Mouse (Mus musculus) midbrain, embryonic 10.5 days (tissue): ENCODE results near the gene Med16. TPM values are rescaled to one million over a fixed set of nuclear protein-coding genes. Genes with fewer than 3 reads are reported as not detected.

Experiments used
- DNase-seq: peaks from one replicate; pipeline ENCODE4 v3.0.0-alpha.2; 2017; ENCODE audit warnings: low spot score
- H3K27ac ChIP-seq: fragments of 300-500 bp; sonication (generic); replicated peaks from 2 replicates; pipeline ENCODE4 v1.5.1; 2016; ENCODE audit warnings: mild to moderate bottlenecking
- H3K27me3 ChIP-seq: fragments of 300-500 bp; sonication (generic); 2 replicates; pipeline ENCODE4 v1.6.1; 2016; ENCODE audit warnings: low read depth, mild to moderate bottlenecking; ENCODE audit not compliant: poor library complexity, severe bottlenecking
- H3K36me3 ChIP-seq: fragments of 300-500 bp; sonication (generic); 2 replicates; pipeline ENCODE4 v1.6.1; 2016; ENCODE audit warnings: mild to moderate bottlenecking, moderate library complexity
- H3K4me1 ChIP-seq: fragments of 300-500 bp; sonication (generic); 2 replicates; pipeline ENCODE4 v1.6.1; 2016
- H3K4me3 ChIP-seq: fragments of 300-500 bp; sonication (generic); 2 replicates; pipeline ENCODE4 v1.5.1; 2016; ENCODE audit warnings: mild to moderate bottlenecking, moderate library complexity
- H3K9me3 ChIP-seq: fragments of 300-500 bp; sonication (generic); replicated peaks from 2 replicates; pipeline ENCODE4 v1.6.1; 2016; ENCODE audit warnings: mild to moderate bottlenecking
- WGBS: fragments of 180-500 bp; shearing (Covaris S2); methylation state at CpG from one replicate; pipeline ENCODE4 v1.1.7; 2016; 5-methylcytosine and 5-hydroxymethylcytosine counted together
- polyA plus RNA-seq: library from polyadenylated mRNA; unstranded; fragments of >200 nt; fragmentation: Nextera tagmentation; extraction: Ambion mirVana; gene quantifications from 2 replicates; pipeline ENCODE4 v1.2.1, GENCODE M21; 2016

Med16 gene
- polyA plus RNA-seq, 1 experiment from 2014 or later, result 69.8 TPM

DNA sequence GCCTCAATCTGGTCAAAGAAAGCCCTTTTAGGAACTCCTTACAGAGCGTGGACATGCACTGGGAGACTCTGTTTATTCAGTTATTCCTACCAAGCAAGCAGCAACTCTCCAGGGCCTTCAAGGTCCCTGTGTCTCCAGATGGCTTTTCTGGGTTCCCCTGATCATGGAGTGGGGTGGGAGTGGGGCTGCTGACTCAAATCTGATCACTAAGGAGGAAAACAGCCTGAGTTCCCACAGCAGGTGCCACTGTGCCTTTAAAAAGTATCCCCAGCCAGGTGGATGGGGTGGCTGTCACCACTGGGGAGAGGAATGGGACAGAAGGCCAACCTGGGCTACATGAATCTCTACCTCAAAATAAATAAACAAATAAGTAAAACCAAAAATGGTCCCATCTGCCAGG is 34.3 kb upstream of the Med16 start:
- H3K27me3 ChIP-seq, result no peaks in the 10 kb centered on the region
- no peak overlapping the region for H3K27ac ChIP-seq
- peaks cover 67% of the 10 kb centered on the region for H3K4me1 ChIP-seq
- 80% methylated on average over 1 of the region's 1 CpGs for WGBS
- no peak for DNase-seq
- H3K4me3 ChIP-seq, result no peak overlapping the region
- peaks cover 35% of the 10 kb centered on the region for H3K36me3 ChIP-seq
- no peaks in the 10 kb centered on the region for H3K9me3 ChIP-seq

DNA sequence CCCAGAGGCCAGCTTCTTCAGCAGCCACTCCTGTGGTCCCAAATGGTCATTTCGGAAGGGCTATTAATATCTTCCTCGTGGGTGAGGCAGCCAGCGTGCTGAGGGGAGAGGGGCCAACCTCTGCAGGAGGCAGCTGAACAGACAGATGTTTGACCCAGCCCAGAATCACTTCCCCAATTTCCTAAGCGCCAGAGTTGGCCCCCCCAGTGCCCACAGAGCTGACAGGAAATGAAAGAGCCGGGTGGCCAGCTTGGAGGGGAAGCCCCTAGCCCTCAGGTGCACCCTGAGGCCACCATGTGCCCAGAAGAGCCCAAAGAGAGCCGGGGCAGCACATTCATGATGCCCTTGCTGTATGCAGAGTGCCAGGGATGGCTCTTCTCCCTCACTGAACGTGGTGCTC is 32.0 kb upstream of the Med16 start:
- Histone ChIP-seq H3K4me3 (no peak overlapping the region), H3K27me3 (peaks cover 8% of the 10 kb centered on the region; the same call in 1 of the 2 replicates), H3K4me1 (peaks cover 61% of the 10 kb centered on the region), H3K27ac (no peak overlapping the region), H3K9me3 (no peaks in the 10 kb centered on the region), H3K36me3 (peaks cover 48% of the 10 kb centered on the region)
- DNase-seq, result no peak
- WGBS, result 77% methylated on average over 7 of the region's 7 CpGs

DNA sequence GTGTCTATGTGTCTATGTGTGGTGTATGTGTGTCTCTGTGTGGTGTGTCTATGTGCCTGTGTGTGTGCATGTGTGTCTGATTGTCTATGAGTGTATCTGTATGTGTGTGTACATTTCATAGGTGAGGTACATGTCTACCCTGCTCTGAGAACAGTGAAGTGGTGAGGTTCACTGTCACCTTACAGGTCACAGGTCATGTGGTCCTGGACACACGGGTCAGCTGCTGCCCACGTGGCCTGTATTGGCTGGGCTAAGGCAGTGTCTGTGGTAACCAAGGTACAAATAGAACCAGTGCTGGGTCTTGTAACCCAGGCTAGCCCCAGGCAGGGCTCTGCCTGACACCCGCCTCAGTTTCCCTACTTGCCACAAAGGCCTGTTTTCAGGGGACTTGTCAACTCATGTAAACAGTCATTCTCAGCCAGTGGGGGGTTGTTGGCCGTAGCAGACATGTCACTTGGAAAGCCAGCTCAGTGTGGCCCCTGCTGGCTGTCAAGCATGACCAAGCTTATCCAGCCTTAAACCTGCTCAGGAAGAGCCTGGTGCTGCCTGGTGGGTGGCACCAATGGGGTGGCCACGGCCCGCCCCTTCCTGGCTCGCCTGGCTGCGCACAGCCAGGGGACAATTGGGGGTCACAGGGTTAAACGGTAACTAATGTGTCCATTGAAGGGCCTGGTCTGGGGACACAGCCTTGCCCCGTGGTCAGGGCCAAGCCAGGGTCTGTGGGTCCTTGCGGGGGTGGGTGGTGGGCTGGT is 29.2 kb upstream of the Med16 start:
- Histone ChIP-seq H3K4me3 (no peak overlapping the region), H3K4me1 (peaks cover 54% of the 10 kb centered on the region), H3K36me3 (peaks cover 76% of the 10 kb centered on the region), H3K27me3 (peaks cover 20% of the 10 kb centered on the region), H3K9me3 (no peaks in the 10 kb centered on the region), H3K27ac (no peak overlapping the region)
- DNase-seq, result no peak
- WGBS, result 42% methylated on average over 11 of the region's 11 CpGs

DNA sequence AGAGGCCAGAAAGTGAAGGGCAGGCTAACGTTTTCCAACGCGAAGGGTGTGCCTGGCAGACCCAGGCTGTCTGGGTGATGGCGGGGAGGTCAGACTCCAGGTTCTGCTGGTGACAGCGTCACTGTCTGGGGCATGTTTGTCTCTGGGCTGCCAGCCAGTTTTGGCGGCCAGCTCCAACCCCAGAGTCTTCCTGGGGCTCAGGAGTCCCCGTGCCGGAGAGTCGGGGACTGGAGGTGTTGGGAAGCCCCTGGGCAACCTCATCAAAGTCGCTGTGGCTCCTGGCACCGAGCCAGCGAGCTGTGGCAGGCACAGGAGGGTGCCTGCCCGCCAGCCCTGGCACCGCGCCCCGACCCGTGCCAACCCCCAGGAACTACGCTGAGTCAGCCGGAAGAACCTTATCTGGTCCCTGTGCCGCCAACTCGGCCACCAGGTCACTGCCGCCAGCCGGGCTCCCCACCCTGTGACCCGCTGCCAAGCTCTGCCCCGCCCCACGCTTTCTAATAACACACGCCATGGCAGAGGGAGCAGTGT is 28.3 kb upstream of the Med16 start:
- no peak overlapping the region for H3K27ac ChIP-seq
- H3K4me3 ChIP-seq, result no peak overlapping the region
- no peaks in the 10 kb centered on the region for H3K9me3 ChIP-seq
- H3K36me3 ChIP-seq, result peaks cover 81% of the 10 kb centered on the region
- peaks cover 20% of the 10 kb centered on the region for H3K27me3 ChIP-seq
- WGBS, result 88% methylated on average over 27 of the region's 27 CpGs
- H3K4me1 ChIP-seq, result peaks cover 64% of the 10 kb centered on the region
- DNase-seq, result no peak

DNA sequence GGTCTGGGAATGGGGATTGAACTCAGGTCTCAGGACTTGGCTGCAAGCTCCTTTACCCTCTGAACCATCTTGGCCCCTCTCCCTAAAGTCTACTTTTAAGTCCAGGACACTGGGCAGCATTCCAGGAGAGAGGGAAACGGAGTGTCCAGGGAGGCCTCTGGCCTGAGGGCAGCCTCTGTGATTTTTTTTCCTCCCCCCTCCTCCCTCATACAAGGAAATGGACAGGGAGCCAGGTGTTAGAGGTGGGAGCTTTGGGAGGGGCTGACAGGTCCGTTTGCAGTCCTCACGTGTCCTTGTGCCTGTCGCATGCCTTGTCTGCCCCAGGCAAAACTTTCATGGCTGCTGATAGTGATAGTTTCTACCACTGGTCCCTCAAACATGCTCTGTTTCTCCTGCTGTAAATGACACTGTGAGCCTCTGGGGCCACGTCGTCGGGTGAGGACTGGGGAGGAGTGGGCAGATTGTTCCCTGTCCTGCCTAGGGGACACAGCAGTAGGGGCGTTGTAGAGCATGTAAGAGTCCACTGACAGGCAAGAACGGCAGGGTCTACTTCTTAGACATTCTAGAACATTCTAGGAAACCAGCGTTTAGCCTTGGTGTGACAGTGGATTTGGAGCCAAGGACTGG is 27.7 kb upstream of the Med16 start:
- H3K9me3 ChIP-seq, result no peaks in the 10 kb centered on the region
- no peak overlapping the region for H3K4me3 ChIP-seq
- DNase-seq, result no peak
- peaks cover 69% of the 10 kb centered on the region for H3K4me1 ChIP-seq
- peaks cover 20% of the 10 kb centered on the region for H3K27me3 ChIP-seq
- peaks cover 81% of the 10 kb centered on the region for H3K36me3 ChIP-seq
- no peak overlapping the region for H3K27ac ChIP-seq
- 83% methylated on average over 10 of the region's 10 CpGs for WGBS

DNA sequence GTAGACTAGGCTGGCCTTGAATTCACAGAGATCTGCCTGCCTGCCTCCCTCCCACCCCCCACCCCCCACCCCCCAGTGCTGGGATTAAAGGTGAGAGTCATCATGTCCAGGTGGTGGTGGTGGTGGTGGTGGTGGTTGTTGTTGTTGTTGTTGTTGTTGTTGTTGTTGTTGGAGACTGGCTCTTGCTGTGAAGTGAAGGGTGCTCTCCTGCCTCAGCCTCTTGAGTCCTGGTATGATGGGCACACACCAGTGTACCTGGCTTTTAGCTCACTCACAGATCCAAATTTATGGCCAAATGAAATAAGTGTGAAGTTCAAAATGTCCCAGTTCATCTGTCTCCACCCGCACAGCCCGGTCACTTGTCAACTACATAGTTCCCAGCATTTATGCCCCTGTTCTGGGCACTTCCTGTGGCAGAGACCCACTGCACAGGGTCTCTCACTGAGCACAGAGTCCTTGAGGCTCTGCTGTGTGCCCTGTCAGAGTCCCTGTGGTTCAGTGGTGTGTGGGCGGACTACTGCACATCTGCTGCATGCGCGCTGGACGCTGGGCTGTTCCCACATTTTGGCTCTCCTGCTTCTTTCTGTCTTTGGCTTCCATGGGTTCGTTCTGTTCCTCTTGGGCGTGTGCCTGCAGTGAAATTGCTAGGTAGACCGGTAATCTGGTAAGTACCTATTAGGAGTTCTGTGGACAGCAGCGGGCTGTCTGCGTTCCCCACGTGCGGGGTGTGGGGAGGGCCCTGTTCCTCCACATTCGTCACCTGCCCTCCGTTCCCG is 26.3 kb upstream of the Med16 start:
- 92% methylated on average over 16 of the region's 16 CpGs for WGBS
- Histone ChIP-seq H3K27me3 (peaks cover 20% of the 10 kb centered on the region), H3K27ac (peak overlapping the region; percentile 71; the same call in 1 of the 2 replicates), H3K36me3 (peaks cover 86% of the 10 kb centered on the region), H3K4me1 (peaks cover 78% of the 10 kb centered on the region), H3K4me3 (0 out of 2 replicates have a peak overlapping the region, but pooled peaks have one; percentile 18), H3K9me3 (no peaks in the 10 kb centered on the region)
- no peak for DNase-seq

DNA sequence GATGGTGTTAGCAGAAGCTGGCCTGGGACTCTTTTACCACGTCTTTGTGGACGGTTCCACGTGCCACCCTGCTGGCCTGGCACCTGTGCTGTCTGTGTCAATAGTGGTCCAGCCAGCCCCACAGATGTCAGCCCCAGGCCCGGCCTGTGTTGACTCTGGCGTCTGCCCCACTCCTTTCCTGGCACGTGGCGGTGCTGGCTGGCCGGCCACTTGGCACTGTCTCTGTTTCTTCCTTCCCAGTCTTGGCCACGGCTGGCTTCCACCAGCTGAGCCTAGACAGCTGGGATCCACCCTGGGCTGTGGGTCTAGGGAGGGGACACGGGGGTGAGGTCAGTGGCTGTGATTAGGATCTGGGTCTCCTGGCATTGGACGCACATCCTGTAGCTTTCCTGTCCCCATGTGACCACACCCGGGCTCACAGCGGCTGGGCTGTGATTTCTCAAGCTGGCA is 25.6 kb upstream of the Med16 start:
- H3K27me3 ChIP-seq, result peaks cover 20% of the 10 kb centered on the region
- H3K4me1 ChIP-seq, result peaks cover 83% of the 10 kb centered on the region

DNA sequence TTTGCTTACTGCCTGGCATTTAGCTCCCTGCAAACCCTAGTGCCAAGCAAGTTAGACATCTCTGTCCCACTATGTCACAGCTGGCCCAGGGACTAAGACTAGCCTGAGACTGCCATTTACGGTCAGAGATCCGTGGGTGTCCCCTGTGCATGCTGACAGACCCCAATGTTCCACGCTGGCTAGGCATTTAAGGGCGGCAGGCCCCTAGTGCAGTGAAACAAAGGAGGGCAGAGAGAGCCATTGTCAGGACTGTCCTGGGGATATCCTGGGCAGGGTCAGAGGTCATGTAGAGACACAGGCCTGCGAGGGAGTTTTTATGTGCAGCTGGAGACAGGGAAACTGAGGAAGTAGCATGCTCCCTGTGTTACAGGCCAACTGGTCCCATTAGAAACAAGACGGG is 25.1 kb upstream of the Med16 start:
- peak overlapping the region; percentile 71 for H3K27ac ChIP-seq
- 39% methylated on average over 6 of the region's 6 CpGs for WGBS
- H3K4me3 ChIP-seq, result peak overlapping the region; percentile 25; the same call in 1 of the 2 replicates
- no peak for DNase-seq
- peaks cover 20% of the 10 kb centered on the region for H3K27me3 ChIP-seq
- peaks cover 83% of the 10 kb centered on the region for H3K4me1 ChIP-seq
- no peaks in the 10 kb centered on the region for H3K9me3 ChIP-seq
- H3K36me3 ChIP-seq, result peaks cover 84% of the 10 kb centered on the region

More for the DNA sequence above, 25.6 kb upstream of the Med16 start:
- Histone ChIP-seq H3K27ac (peak overlapping the region; percentile 71), H3K9me3 (no peaks in the 10 kb centered on the region), H3K36me3 (peaks cover 86% of the 10 kb centered on the region), H3K4me3 (0 out of 2 replicates have a peak overlapping the region, but pooled peaks have one; percentile 18)
- DNase-seq, result no peak
- WGBS, result 73% methylated on average over 13 of the region's 13 CpGs

DNA sequence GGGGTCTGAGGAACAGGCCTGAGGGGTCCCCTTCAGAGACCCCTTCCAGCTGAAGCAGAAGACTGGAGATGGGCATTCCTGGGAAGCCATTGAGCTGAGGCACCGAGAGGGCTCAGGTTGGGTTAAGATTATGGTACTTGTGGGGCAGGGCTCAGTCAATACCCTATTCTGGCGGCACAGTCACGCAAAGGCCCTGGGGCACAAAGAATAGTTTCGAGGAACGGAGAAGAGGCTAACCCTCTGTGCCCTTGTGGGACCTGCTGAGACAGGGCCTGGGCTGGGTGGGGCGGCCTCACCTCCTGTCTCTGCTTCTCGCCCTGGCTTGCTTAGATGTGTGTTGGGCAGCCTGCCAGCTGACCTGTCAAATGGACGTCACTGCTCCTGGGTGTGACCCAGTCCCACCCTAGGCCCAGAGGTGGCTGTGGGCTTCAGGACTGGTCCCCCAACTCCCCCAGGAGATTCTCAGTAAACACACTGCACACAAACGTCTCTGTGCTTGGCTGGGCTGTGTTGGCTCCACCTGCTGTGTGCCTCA is 24.5 kb upstream of the Med16 start:
- Histone ChIP-seq H3K27ac (peak overlapping the region; percentile 71), H3K27me3 (peaks cover 20% of the 10 kb centered on the region), H3K4me3 (peak overlapping the region; percentile 25), H3K4me1 (peaks cover 83% of the 10 kb centered on the region), H3K36me3 (peaks cover 78% of the 10 kb centered on the region), H3K9me3 (no peaks in the 10 kb centered on the region)
- DNase-seq, result no peak
- 68% methylated on average over 9 of the region's 9 CpGs for WGBS

DNA sequence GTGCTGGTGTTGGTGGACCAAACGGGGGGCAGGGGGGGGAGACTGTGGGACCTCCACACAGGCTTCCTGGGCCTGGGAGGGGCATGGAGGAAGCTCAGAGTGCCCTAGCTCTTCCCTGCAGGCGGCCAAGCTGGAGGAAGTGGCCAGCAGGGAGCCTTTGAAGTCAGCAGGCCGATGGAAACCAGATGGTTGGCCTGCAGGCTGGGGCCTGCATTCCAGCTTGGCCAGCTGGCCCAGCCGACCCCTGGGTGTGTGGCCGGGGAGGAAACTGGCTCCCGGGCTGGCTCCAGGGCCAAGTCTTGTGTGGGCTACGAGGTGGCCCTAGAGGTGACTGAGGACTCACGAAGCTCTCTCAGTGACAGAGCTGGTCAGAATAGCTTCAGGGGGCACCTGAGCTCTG is 24.0 kb upstream of the Med16 start:
- Histone ChIP-seq H3K27ac (peak overlapping the region; percentile 71), H3K4me1 (peaks cover 83% of the 10 kb centered on the region), H3K36me3 (peaks cover 74% of the 10 kb centered on the region), H3K4me3 (peak overlapping the region; percentile 25), H3K27me3 (peaks cover 20% of the 10 kb centered on the region), H3K9me3 (no peaks in the 10 kb centered on the region)
- DNase-seq, result peak; percentile 66
- 21% methylated on average over 8 of the region's 8 CpGs for WGBS

DNA sequence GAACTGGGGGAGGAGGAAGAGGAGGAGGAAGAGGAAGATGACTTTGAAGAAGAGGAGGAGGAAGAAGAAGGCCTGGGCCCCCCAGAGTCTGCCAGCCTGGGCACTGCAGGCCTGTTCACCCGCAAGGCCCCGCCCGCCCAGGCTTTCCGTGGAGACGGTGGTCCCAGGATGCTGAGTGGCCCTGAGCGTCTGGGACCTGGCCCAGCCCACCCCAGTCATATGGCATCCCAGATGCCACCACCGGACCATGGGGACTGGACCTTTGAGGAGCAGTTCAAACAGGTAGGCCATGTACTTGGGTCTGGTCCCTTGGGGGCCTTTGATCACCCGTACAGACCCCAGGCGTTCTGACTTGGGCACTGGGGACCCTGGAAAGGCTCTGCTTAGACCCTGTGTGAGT is 23.1 kb upstream of the Med16 start:
- WGBS, result 89% methylated on average over 9 of the region's 9 CpGs
- Histone ChIP-seq H3K9me3 (no peaks in the 10 kb centered on the region), H3K4me1 (peaks cover 80% of the 10 kb centered on the region), H3K4me3 (peak overlapping the region; percentile 26; the same call in 1 of the 2 replicates), H3K27me3 (peaks cover 16% of the 10 kb centered on the region), H3K27ac (peak overlapping the region; percentile 71), H3K36me3 (peaks cover 65% of the 10 kb centered on the region)
- no peak for DNase-seq

DNA sequence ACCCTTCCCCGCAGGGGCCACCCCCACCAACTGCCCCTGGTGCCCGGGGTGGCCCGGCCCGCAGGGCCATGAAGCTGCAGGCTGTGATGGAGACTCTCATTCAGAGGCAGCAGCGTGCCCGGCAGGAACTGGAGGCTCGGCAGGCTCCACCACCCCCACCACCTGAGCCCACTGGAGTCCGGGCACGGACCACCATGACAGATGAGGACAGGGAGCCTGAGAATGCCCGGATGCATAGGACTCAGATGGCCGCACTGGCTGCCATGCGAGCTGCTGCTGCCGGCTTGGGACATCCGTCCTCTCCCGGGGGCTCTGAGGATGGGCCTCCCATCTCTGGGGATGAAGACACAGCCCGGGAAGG is 22.1 kb upstream of the Med16 start:
- Histone ChIP-seq H3K9me3 (no peaks in the 10 kb centered on the region), H3K4me3 (peak overlapping the region; percentile 23), H3K27me3 (peaks cover 17% of the 10 kb centered on the region), H3K27ac (peak overlapping the region; percentile 43; the same call in 1 of the 2 replicates), H3K36me3 (peaks cover 58% of the 10 kb centered on the region), H3K4me1 (peaks cover 85% of the 10 kb centered on the region)
- no peak for DNase-seq
- WGBS, result 92% methylated on average over 16 of the region's 16 CpGs
